Mouse (Mus musculus) bone marrow, adult 2 months (tissue): ENCODE data around the gene Degs2. TPM values are rescaled to one million over a fixed set of nuclear protein-coding genes. Genes with fewer than 3 reads are reported as not detected.
"Not testable (repeated sequence)": the region's sequence is repeated elsewhere in the genome, so short reads cannot be mapped to it uniquely, and the experiment has no call there.

Experiments used
- H3K27ac ChIP-seq: fragments of 200-500 bp; 2 replicates; pipeline ENCODE4 v1.5.1; 2012; ENCODE audit warnings: low read depth, mild to moderate bottlenecking, control low read depth, inconsistent platforms, low read length; ENCODE audit not compliant: control insufficient read depth, poor library complexity, insufficient read depth
- H3K4me1 ChIP-seq: fragments of 200-500 bp; 2 replicates; pipeline ENCODE4 v1.6.1; 2011; ENCODE audit warnings: low read length; ENCODE audit not compliant: control insufficient read depth, insufficient read depth
- H3K4me3 ChIP-seq: fragments of 200-500 bp; replicated peaks from 2 replicates; pipeline ENCODE3; 2011; ENCODE audit warnings: mild to moderate bottlenecking, low read depth, low read length, control low read depth; ENCODE audit not compliant: control insufficient read depth
- CTCF ChIP-seq: fragments of 200-500 bp; IDR thresholded peaks from 2 replicates; pipeline ENCODE4 v1.5.1; 2011; ENCODE audit warnings: low read length, control low read depth; ENCODE audit not compliant: control insufficient read depth, insufficient read depth
- POLR2A ChIP-seq: fragments of 200-500 bp; IDR thresholded peaks from 2 replicates; pipeline ENCODE4 v1.6.1; 2011; ENCODE audit warnings: low read depth, mild to moderate bottlenecking, control low read depth, low read length, borderline replicate concordance; ENCODE audit not compliant: control insufficient read depth
- WGBS: fragments of 180-500 bp; shearing (Covaris S2); methylation state at CpG from one replicate; pipeline ENCODE4 v1.1.7; 2018; 5-methylcytosine and 5-hydroxymethylcytosine counted together
- polyA plus RNA-seq: library from polyadenylated mRNA; stranded (reverse); fragments of >200 nt; gene quantifications from 2 replicates; pipeline ENCODE4 v1.2.4, GENCODE M21; 2011; ENCODE audit warnings: low replicate concordance; ENCODE audit not compliant: missing spikeins, insufficient read depth, insufficient read length

The Degs2 gene
- polyA plus RNA-seq, 1 experiment, result not detected

GRCm38 (mm10) chr12:108737838-108738237 is 35.7 kb upstream of the Degs2 start:
- TF ChIP-seq CTCF (no peak), POLR2A (no peak)
- no peak overlapping the region for H3K4me3 ChIP-seq
- no peaks in the 10 kb centered on the region for H3K4me1 ChIP-seq
- WGBS, result 84% methylated on average over 7 of the region's 7 CpGs
- H3K27ac ChIP-seq, result no peak overlapping the region

GRCm38 (mm10) chr12:108734386-108734785 is 32.3 kb upstream of the Degs2 start:
- TF ChIP-seq POLR2A, result no peak
- no peak for TF ChIP-seq CTCF
- no peaks in the 10 kb centered on the region for H3K4me1 ChIP-seq
- 85% methylated on average over 2 of the region's 2 CpGs for WGBS
- H3K27ac ChIP-seq, result no peak overlapping the region
- no peak overlapping the region for H3K4me3 ChIP-seq

- Histone ChIP-seq H3K4me1 (no peaks in the 10 kb centered on the region), H3K27ac (no peak overlapping the region), H3K4me3 (no peak overlapping the region)
- no peak for TF ChIP-seq CTCF
- no peak for TF ChIP-seq POLR2A
- WGBS, result 68% methylated on average over 3 of the region's 3 CpGs
Measured at GRCm38 (mm10) chr12:108723841-108724240, 21.7 kb upstream of the Degs2 start.

- no peak overlapping the region for H3K4me3 ChIP-seq
- 87% methylated on average over 4 of the region's 4 CpGs for WGBS
- TF ChIP-seq POLR2A, result no peak
Measured at GRCm38 (mm10) chr12:108722464-108722863, 20.3 kb upstream of the Degs2 start.

GRCm38 (mm10) chr12:108718485-108718884 is 16.4 kb upstream of the Degs2 start:
- no peak overlapping the region for H3K27ac ChIP-seq
- no peaks in the 10 kb centered on the region for H3K4me1 ChIP-seq
- 71% methylated on average over 3 of the region's 3 CpGs for WGBS
- TF ChIP-seq CTCF (no peak), POLR2A (no peak)
- no peak overlapping the region for H3K4me3 ChIP-seq

More at GRCm38 (mm10) chr12:108722464-108722863, 20.3 kb upstream of the Degs2 start:
- Histone ChIP-seq H3K27ac (no peak overlapping the region), H3K4me1 (no peaks in the 10 kb centered on the region)

- TF ChIP-seq CTCF (no peak), POLR2A (no peak)
- Histone ChIP-seq H3K4me1 (no peaks in the 10 kb centered on the region), H3K4me3 (no peak overlapping the region), H3K27ac (no peak overlapping the region)
- 82% methylated on average over 5 of the region's 5 CpGs for whole genome bisulfite sequencing
Measured at GRCm38 (mm10) chr12:108715854-108716253, 13.7 kb upstream of the Degs2 start.

- 88% methylated on average over 14 of the region's 14 CpGs for WGBS
- H3K27ac ChIP-seq, H3K4me3 ChIP-seq, H3K4me1 ChIP-seq: not testable (repeated sequence)
Measured at GRCm38 (mm10) chr12:108713972-108714371, 11.9 kb upstream of the Degs2 start.

GRCm38 (mm10) chr12:108712481-108712880 is 10.4 kb upstream of the Degs2 start:
- no peak for TF ChIP-seq POLR2A
- TF ChIP-seq CTCF, result no peak
- 54% methylated on average over 4 of the region's 4 CpGs for WGBS
- Histone ChIP-seq H3K4me1 (no peaks in the 10 kb centered on the region), H3K4me3 (no peak overlapping the region), H3K27ac (no peak overlapping the region)

GRCm38 (mm10) chr12:108710861-108711615 is 8.9 kb upstream of the Degs2 start:
- WGBS, result 81% methylated on average over 9 of the region's 9 CpGs
- no peaks in the 10 kb centered on the region for H3K4me1 ChIP-seq
- no peak overlapping the region for H3K27ac ChIP-seq
- H3K4me3 ChIP-seq, result no peak overlapping the region
- TF ChIP-seq CTCF (no peak), POLR2A (no peak)
